Mouse (Mus musculus) hindbrain, embryonic 10.5 days (tissue): ENCODE data around the gene Zfp639. TPM values are rescaled to one million over a fixed set of nuclear protein-coding genes. Genes with fewer than 3 reads are reported as not detected.

Source experiments
- polyA plus RNA-seq: library from polyadenylated mRNA; unstranded; fragments of >200 nt; fragmentation: Nextera tagmentation; extraction: Ambion mirVana; gene quantifications from 2 replicates; pipeline ENCODE4 v1.2.1, GENCODE M21; 2016

Zfp639 gene
- polyA plus RNA-seq, 1 experiment from 2014 or later, result 37.8 TPM

Other genes with a start within 250 kb of the Zfp639 start
- 6.6 and 7.8 TPM in 2 replicates for gene Zmat3, start 144.2 kb upstream of the Zfp639 start, polyA plus RNA-seq
- gene Pik3ca, start 112.6 kb upstream of the Zfp639 start, polyA plus RNA-seq, result 6.8 and 7.4 TPM in 2 replicates
- not detected in 2 replicates for gene Kcnmb3, start 18.0 kb upstream of the Zfp639 start, polyA plus RNA-seq
- gene Mfn1, start 19.2 kb downstream of the Zfp639 start, polyA plus RNA-seq, result 24.8 and 24.9 TPM in 2 replicates
- 46.1 and 49.3 TPM in 2 replicates for gene Gnb4, start 106.3 kb downstream of the Zfp639 start, polyA plus RNA-seq
- gene Actl6a, start 196.0 kb downstream of the Zfp639 start, polyA plus RNA-seq, result 244 and 272 TPM in 2 replicates
- 281 and 302 TPM in 2 replicates for gene Ndufb5, start 226.7 kb downstream of the Zfp639 start, polyA plus RNA-seq
- gene Mrpl47, start 227.3 kb downstream of the Zfp639 start, polyA plus RNA-seq, result 34.5 and 37.8 TPM in 2 replicates